Mouse (Mus musculus): ENCODE measurements at regions not wholly inside any gene's neighbourhood (a gene's known extent, or its start where the extent isn't known, plus 50 kb on each side); places are given as distances from the start of the nearest gene placed in this dataset. TPM values are rescaled to one million over a fixed set of nuclear protein-coding genes. Genes with fewer than 3 reads are reported as not detected.

Small RNA genes lying in the stretch of these regions (microRNA-seq; reads per million reads assigned to microRNA genes)
- not detected for gene Gm23163
